Mouse (Mus musculus) bone marrow macrophage, adult 2 months (primary cell): ENCODE results near the gene Pus10.

ENCODE experiments used
- CTCF ChIP-seq: IDR thresholded peaks from 2 replicates; pipeline ENCODE4 v1.5.1; 2012; ENCODE audit warnings: low read depth, mild to moderate bottlenecking, low read length, moderate library complexity
- POLR2A ChIP-seq: IDR thresholded peaks from 2 replicates; pipeline ENCODE4 v1.6.1; 2012; ENCODE audit warnings: mild to moderate bottlenecking, low read depth, low read length, borderline replicate concordance

DNA sequence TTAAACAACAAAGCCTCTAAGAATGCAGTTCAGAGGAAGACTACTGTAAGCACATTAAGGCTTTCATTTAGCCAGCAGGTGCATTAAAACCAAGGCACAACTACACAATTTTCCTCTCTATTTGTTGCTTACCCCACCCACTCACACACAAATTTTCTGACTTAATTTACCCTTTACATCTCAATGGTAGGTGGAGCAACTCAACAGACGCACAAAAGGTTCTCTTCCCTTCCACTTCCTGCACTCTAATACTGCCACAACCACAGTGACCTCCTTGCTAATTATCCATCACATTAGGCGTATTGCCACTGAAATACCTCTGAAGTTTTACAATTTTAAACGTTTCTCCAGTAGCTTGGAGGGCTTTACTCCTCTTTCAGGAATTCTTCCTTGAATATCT, 11.8 kb upstream of the Pus10 start:
- TF ChIP-seq POLR2A (no peak), CTCF (no peak)
